Mouse (Mus musculus) lung, adult 2 months (tissue): ENCODE data around the gene Carf. TPM values are rescaled to one million over a fixed set of nuclear protein-coding genes. Genes with fewer than 3 reads are reported as not detected.
"Not testable (repeated sequence)": the region's sequence is repeated elsewhere in the genome, so short reads cannot be mapped to it uniquely, and the experiment has no call there.

Experiments
- DNase-seq: peaks from one replicate; pipeline ENCODE4 v3.0.0; 2022
- H3K4me1 ChIP-seq: fragments of 200-500 bp; 2 replicates; pipeline ENCODE4 v1.6.1; 2011; ENCODE audit warnings: low read length; ENCODE audit not compliant: control insufficient read depth, insufficient read depth
- H3K4me3 ChIP-seq: fragments of 200-500 bp; replicated peaks from 2 replicates; pipeline ENCODE3; 2011; ENCODE audit warnings: low read depth, mild to moderate bottlenecking, control low read depth, low read length; ENCODE audit errors: extremely low read depth
- CTCF ChIP-seq: fragments of 200-500 bp; IDR thresholded peaks from 2 replicates; pipeline ENCODE4 v1.5.1; 2011; ENCODE audit warnings: mild to moderate bottlenecking, low read length, control low read depth; ENCODE audit not compliant: insufficient read depth
- POLR2A ChIP-seq: fragments of 200-500 bp; IDR thresholded peaks from 2 replicates; pipeline ENCODE4 v1.6.1; 2011; ENCODE audit warnings: low read depth, mild to moderate bottlenecking, control low read depth, low read length, borderline replicate concordance; ENCODE audit errors: extremely low read depth
- WGBS: fragments of 180-500 bp; shearing (Covaris S2); methylation state at CpG from one replicate; pipeline ENCODE4 v1.1.7; 2018; 5-methylcytosine and 5-hydroxymethylcytosine counted together
- polyA plus RNA-seq: library from polyadenylated mRNA; depleted of rRNA; stranded (reverse); fragments of >200 nt; gene quantifications from 2 replicates; pipeline ENCODE4 v1.2.3, GENCODE M21; 2012; rRNA removed

Carf gene
- polyA plus RNA-seq, result 1.7 and 2.8 TPM in 2 replicates

- DNase-seq, result peak; percentile 95
- TF ChIP-seq CTCF (no peak), POLR2A (peak; percentile 84; the same call in 1 of the 2 replicates)
- no peaks in the 10 kb centered on the region for H3K4me1 ChIP-seq
- H3K4me3 ChIP-seq, result peak within 1 kb of the TSS; percentile 82
- WGBS, result under 1% methylated on average over 70 of the region's 71 CpGs
Observed at GRCm38 (mm10) chr1:60098024-60098781, at the start of gene Carf, which contains the start of gene Wdr12. Gene Carf, plus strand, starts transcription at chr1:60098247. Gene Wdr12, minus strand, starts transcription at chr1:60098645.

GRCm38 (mm10) chr1:60054659-60055058 lies 43.4 kb upstream of the Carf start:
- 45% methylated on average over 3 of the region's 3 CpGs for WGBS
- no peak for DNase-seq
- no peak; the same call in 1 of the 2 replicates for TF ChIP-seq CTCF
- TF ChIP-seq POLR2A, result no peak
- no peak overlapping the region for H3K4me3 ChIP-seq
- no peaks in the 10 kb centered on the region for H3K4me1 ChIP-seq

- 78% methylated on average over 3 of the region's 3 CpGs for WGBS
- Histone ChIP-seq H3K4me3 (no peak overlapping the region), H3K4me1 (no peaks in the 10 kb centered on the region)
- TF ChIP-seq CTCF (no peak), POLR2A (no peak)
- no peak for DNase-seq
Observed at GRCm38 (mm10) chr1:60056310-60056709, 41.7 kb upstream of the Carf start.

- not testable (repeated sequence) for H3K4me1 ChIP-seq, DNase-seq, H3K4me3 ChIP-seq
Observed at GRCm38 (mm10) chr1:60070725-60071124, 27.3 kb upstream of the Carf start.

GRCm38 (mm10) chr1:60074935-60075334 lies 23.1 kb upstream of the Carf start:
- no peak for DNase-seq
- TF ChIP-seq POLR2A, result no peak
- H3K4me1 ChIP-seq, result no peaks in the 10 kb centered on the region
- H3K4me3 ChIP-seq, result no peak overlapping the region
- WGBS, result 67% methylated on average over 2 of the region's 2 CpGs

GRCm38 (mm10) chr1:60075590-60075989 lies 22.5 kb upstream of the Carf start:
- WGBS, result 72% methylated on average over 3 of the region's 3 CpGs
- Histone ChIP-seq H3K4me1 (no peaks in the 10 kb centered on the region), H3K4me3 (no peak overlapping the region)
- TF ChIP-seq CTCF (no peak), POLR2A (no peak)
- DNase-seq, result no peak

- Histone ChIP-seq H3K4me3 (no peak overlapping the region), H3K4me1 (no peaks in the 10 kb centered on the region)
- TF ChIP-seq POLR2A, result no peak
- no peak for TF ChIP-seq CTCF
- 88% methylated on average over 6 of the region's 6 CpGs for WGBS
- DNase-seq, result no peak
Observed at GRCm38 (mm10) chr1:60076411-60076810, 21.6 kb upstream of the Carf start.

- no peak for DNase-seq
Observed at GRCm38 (mm10) chr1:60096572-60097276, 1.3 kb upstream of the Carf start.

GRCm38 (mm10) chr1:60097277-60098023 lies 597 bp upstream of the Carf start:
- under 1% methylated on average over 25 of the region's 25 CpGs for WGBS
- DNase-seq, result peak; percentile 42
- no peaks in the 10 kb centered on the region for H3K4me1 ChIP-seq
- H3K4me3 ChIP-seq, result peak overlapping the region; percentile 82
- no peak for TF ChIP-seq CTCF
- TF ChIP-seq POLR2A, result peak; percentile 28; the same call in 1 of the 2 replicates

More at GRCm38 (mm10) chr1:60096572-60097276, 1.3 kb upstream of the Carf start:
- Histone ChIP-seq H3K4me1 (no peaks in the 10 kb centered on the region), H3K4me3 (peak overlapping the region; percentile 54)
- 9% methylated on average over 13 of the region's 13 CpGs for WGBS
- no peak for TF ChIP-seq CTCF
- no peak for TF ChIP-seq POLR2A
